Mouse (Mus musculus): ENCODE measurements around the gene Ttc7. TPM values are rescaled to one million over a fixed set of nuclear protein-coding genes. Genes with fewer than 3 reads are reported as not detected.

The Ttc7 gene
- polyA plus RNA-seq, 2 experiments: 7.8 to 7.9 TPM

DNA sequence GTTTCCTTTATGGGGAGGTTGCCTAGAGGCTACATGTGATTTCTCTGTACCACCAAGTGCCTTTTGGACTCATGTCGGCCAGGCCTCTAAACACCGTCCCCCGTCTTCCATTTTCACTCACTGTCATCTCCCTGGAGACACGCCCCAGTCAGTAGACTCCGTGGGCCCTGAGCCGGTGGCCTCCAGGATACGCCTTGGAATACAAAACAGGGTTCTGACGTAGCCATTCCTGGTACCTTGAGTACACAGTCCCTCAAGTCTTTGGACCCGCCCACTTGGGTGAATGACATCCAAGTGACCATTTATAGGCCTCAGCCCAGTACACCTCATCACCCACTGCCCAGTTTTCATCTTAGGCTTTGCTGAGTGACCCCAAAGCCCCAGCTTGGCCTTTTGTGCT is 98.0 kb downstream of the Ttc7 start:
- WGBS (ENCODE audit: insufficient replicate concordance): 83% methylated on average over 9 of the region's 9 CpGs
- no peak for DNase-seq (ENCODE audit: low read depth in 3 of 3, low spot score in 3 of 3)
- H3K36me3 ChIP-seq (replicated peaks; ENCODE audit: control insufficient read depth, insufficient read depth, low read depth): no peaks in the 10 kb centered on the region
- no peaks in the 10 kb centered on the region for H3K27me3 ChIP-seq (ENCODE audit: control insufficient read depth, insufficient read depth, low read length)
- ATAC-seq (ENCODE audit: insufficient read depth): no peak
- H3K9me3 ChIP-seq (ENCODE audit: control insufficient read depth, low read length): no peaks in the 10 kb centered on the region
- TF ChIP-seq CTCF (IDR thresholded peaks at IDR 0.05; ENCODE audit: low read depth): no peak
- no peak for TF ChIP-seq EP300 (IDR thresholded peaks at IDR 0.05; ENCODE audit: low read depth)
- no peak overlapping the region for H3K4me3 ChIP-seq (ENCODE audit: insufficient read depth in 1 of 2, low read depth in 2 of 2, low read length in 2 of 2)
- H3K9ac ChIP-seq (replicated peaks): no peak overlapping the region
- H3K4me2 ChIP-seq (ENCODE audit: low read depth): no peak overlapping the region
- peaks cover 0 to 9% of the 10 kb centered on the region in 2 experiments; a peak in 1 of 4 replicates for H3K4me1 ChIP-seq (replicated peaks; ENCODE audit: control insufficient read depth in 2 of 2, insufficient read depth in 2 of 2, low read length in 1 of 2)
- H3K27ac ChIP-seq: no peak overlapping the region

DNA sequence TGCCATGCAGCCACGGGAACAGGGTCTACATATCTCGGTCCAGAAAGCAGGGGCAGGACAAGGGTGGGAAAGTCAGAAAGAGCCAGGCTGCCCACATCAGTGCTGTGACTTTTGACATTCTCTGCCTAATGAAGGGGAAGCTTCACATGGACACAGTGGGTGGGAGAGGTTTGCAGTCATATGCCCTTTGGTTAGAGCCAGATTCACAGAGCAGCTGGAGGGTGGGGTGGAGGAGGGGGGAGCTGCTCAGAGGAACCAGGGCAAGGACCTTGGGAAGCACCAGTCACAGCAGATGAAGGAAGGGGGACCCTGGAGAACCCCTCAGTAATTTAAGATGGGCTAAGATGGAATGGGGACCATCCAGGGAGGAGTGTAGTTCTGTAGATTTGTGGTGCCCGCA is 103.1 kb downstream of the Ttc7 start:
- Histone ChIP-seq H3K27me3 (ENCODE audit: control insufficient read depth, insufficient read depth, low read length) (no peaks in the 10 kb centered on the region), H3K9ac (replicated peaks) (no peak overlapping the region), H3K9me3 (ENCODE audit: control insufficient read depth, low read length) (no peaks in the 10 kb centered on the region), H3K36me3 (replicated peaks; ENCODE audit: control insufficient read depth, insufficient read depth, low read depth) (no peaks in the 10 kb centered on the region), H3K4me3 (ENCODE audit: insufficient read depth in 1 of 2, low read depth in 2 of 2, low read length in 2 of 2) (no peak overlapping the region), H3K27ac (no peak overlapping the region), H3K4me2 (ENCODE audit: low read depth) (no peak overlapping the region), H3K4me1 (replicated peaks; ENCODE audit: control insufficient read depth in 2 of 2, insufficient read depth in 2 of 2, low read length in 1 of 2) (peaks cover 0 to 3% of the 10 kb centered on the region in 2 experiments; a peak in 2 of 4 replicates)
- TF ChIP-seq CTCF (IDR thresholded peaks at IDR 0.05; ENCODE audit: low read depth) (no peak), EP300 (IDR thresholded peaks at IDR 0.05; ENCODE audit: low read depth) (no peak)
- ATAC-seq (ENCODE audit: insufficient read depth) (no peak), DNase-seq (ENCODE audit: low read depth in 3 of 3, low spot score in 3 of 3) (no peak)
- 71% methylated on average over 3 of the region's 3 CpGs for WGBS (ENCODE audit: insufficient replicate concordance)

DNA sequence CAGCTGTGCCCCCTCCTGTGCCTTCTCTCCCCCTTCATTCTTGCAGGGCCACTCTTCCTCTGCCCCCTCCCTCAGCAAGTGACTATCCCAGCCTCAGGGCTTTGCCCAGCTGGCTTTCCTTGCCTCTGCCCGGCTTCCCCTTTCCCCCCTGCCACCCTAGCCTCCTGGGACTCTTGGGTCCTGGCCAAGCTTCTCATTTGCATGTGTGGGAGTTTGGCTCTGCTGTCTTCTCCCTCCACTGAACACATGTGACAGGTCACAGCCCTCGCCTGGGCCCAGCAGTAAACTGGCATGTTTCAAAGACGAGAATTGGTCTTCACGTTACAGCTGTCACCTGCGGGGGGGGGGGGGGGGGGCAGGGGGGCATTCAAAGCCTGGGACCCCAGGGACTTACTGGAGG is 104.4 kb downstream of the Ttc7 start:
- no peak for ATAC-seq (ENCODE audit: insufficient read depth)
- no peak overlapping the region for H3K4me2 ChIP-seq (ENCODE audit: low read depth)
- TF ChIP-seq CTCF (IDR thresholded peaks at IDR 0.05; ENCODE audit: low read depth) (no peak), EP300 (IDR thresholded peaks at IDR 0.05; ENCODE audit: low read depth) (no peak)

DNA sequence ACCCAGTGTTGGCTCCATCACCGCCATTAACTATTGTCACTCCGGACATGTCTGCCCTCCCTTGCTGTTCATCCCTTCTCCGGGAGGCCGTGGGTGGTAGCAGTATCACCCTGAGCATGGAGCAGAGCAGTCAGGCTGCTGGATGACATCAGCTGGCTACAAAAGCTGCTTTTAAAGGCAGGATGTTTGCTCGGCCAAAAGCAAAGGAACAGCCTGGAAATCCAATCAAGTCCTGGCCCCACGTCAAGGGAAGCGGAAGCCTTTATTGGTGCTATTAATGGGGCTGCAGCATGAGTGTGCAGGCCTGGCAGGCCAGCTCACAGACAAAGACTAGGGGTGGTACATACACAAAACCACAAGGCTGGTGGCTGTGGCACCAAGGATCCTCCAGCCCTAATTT is 108.6 kb downstream of the Ttc7 start:
- TF ChIP-seq CTCF (IDR thresholded peaks at IDR 0.05; ENCODE audit: low read depth) (no peak), EP300 (IDR thresholded peaks at IDR 0.05; ENCODE audit: low read depth) (no peak)
- H3K4me2 ChIP-seq (ENCODE audit: low read depth): no peak overlapping the region
- H3K9ac ChIP-seq (replicated peaks): no peak overlapping the region
- no peak for ATAC-seq (ENCODE audit: insufficient read depth)
- H3K4me1 ChIP-seq (replicated peaks; ENCODE audit: control insufficient read depth in 2 of 2, insufficient read depth in 2 of 2, low read length in 1 of 2): peaks cover 0 to 4% of the 10 kb centered on the region in 2 experiments; a peak in 2 of 4 replicates
- no peak overlapping the region for H3K27ac ChIP-seq
- no peaks in the 10 kb centered on the region for H3K36me3 ChIP-seq (replicated peaks; ENCODE audit: control insufficient read depth, insufficient read depth, low read depth)
- H3K9me3 ChIP-seq (ENCODE audit: control insufficient read depth, low read length): no peaks in the 10 kb centered on the region
- 54% methylated on average over 7 of the region's 7 CpGs for WGBS (ENCODE audit: insufficient replicate concordance)
- DNase-seq (ENCODE audit: low read depth in 3 of 3, low spot score in 3 of 3): no peak
- no peak overlapping the region for H3K4me3 ChIP-seq (ENCODE audit: insufficient read depth in 1 of 2, low read depth in 2 of 2, low read length in 2 of 2)
- no peaks in the 10 kb centered on the region for H3K27me3 ChIP-seq (ENCODE audit: control insufficient read depth, insufficient read depth, low read length)

More for the DNA sequence above, 104.4 kb downstream of the Ttc7 start:
- Histone ChIP-seq H3K27me3 (ENCODE audit: control insufficient read depth, insufficient read depth, low read length) (no peaks in the 10 kb centered on the region), H3K9me3 (ENCODE audit: control insufficient read depth, low read length) (no peaks in the 10 kb centered on the region), H3K4me1 (replicated peaks; ENCODE audit: control insufficient read depth in 2 of 2, insufficient read depth in 2 of 2, low read length in 1 of 2) (peaks cover 0 to 6% of the 10 kb centered on the region in 2 experiments; a peak in 2 of 4 replicates), H3K9ac (replicated peaks) (no peak overlapping the region), H3K27ac (no peak overlapping the region), H3K4me3 (ENCODE audit: insufficient read depth in 1 of 2, low read depth in 2 of 2, low read length in 2 of 2) (no peak overlapping the region), H3K36me3 (replicated peaks; ENCODE audit: control insufficient read depth, insufficient read depth, low read depth) (no peaks in the 10 kb centered on the region)
- no peak for DNase-seq (ENCODE audit: low read depth in 3 of 3, low spot score in 3 of 3)
- WGBS (ENCODE audit: insufficient replicate concordance): 45% methylated on average over 5 of the region's 5 CpGs

DNA sequence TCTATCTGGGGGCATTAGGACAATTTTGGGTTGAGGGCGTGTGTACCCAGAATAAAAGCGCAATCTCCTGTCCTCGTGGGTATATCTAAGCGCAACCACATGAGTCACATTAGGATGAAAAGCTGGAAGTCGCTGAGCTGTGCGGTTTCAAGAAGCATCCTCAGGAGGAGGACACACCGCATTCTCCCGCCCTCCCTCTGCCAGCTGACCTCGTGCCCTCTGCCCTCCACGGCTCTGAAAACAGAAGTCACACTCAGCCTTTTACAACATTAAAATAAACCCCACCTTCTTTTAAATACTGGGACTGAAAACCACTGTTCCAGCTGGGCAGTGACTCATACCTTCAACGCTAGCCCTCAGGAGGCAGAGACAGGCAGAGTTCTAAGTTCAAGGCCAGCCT is 114.4 kb downstream of the Ttc7 start:
- H3K9me3 ChIP-seq (ENCODE audit: control insufficient read depth, low read length): no peaks in the 10 kb centered on the region
- no peak overlapping the region for H3K4me3 ChIP-seq (ENCODE audit: insufficient read depth in 1 of 2, low read depth in 2 of 2, low read length in 2 of 2)
- H3K27me3 ChIP-seq (ENCODE audit: control insufficient read depth, insufficient read depth, low read length): no peaks in the 10 kb centered on the region
- DNase-seq (ENCODE audit: low read depth in 3 of 3, low spot score in 3 of 3) (no peak), ATAC-seq (ENCODE audit: insufficient read depth) (no peak)
- no peak for TF ChIP-seq CTCF (IDR thresholded peaks at IDR 0.05; ENCODE audit: low read depth)
- TF ChIP-seq EP300 (IDR thresholded peaks at IDR 0.05; ENCODE audit: low read depth): no peak
- H3K36me3 ChIP-seq (replicated peaks; ENCODE audit: control insufficient read depth, insufficient read depth, low read depth): no peaks in the 10 kb centered on the region
- no peak overlapping the region for H3K27ac ChIP-seq
- no peak overlapping the region for H3K9ac ChIP-seq (replicated peaks)
- WGBS (ENCODE audit: insufficient replicate concordance): 58% methylated on average over 11 of the region's 11 CpGs
- H3K4me1 ChIP-seq (replicated peaks; ENCODE audit: control insufficient read depth in 2 of 2, insufficient read depth in 2 of 2, low read length in 1 of 2): no peaks in the 10 kb centered on the region
- H3K4me2 ChIP-seq (ENCODE audit: low read depth): no peak overlapping the region
